Mouse (Mus musculus) c-Kit-positive CD71-positive TER-119-negative erythroid progenitor cells, embryonic 14.5 days (primary cell): ENCODE data around the gene Kif21b.

Source experiments
- DNase-seq: peaks from one replicate; pipeline ENCODE4 v3.0.0-alpha.2; 2013; ENCODE audit warnings: low read depth

Kif21b gene

DNA sequence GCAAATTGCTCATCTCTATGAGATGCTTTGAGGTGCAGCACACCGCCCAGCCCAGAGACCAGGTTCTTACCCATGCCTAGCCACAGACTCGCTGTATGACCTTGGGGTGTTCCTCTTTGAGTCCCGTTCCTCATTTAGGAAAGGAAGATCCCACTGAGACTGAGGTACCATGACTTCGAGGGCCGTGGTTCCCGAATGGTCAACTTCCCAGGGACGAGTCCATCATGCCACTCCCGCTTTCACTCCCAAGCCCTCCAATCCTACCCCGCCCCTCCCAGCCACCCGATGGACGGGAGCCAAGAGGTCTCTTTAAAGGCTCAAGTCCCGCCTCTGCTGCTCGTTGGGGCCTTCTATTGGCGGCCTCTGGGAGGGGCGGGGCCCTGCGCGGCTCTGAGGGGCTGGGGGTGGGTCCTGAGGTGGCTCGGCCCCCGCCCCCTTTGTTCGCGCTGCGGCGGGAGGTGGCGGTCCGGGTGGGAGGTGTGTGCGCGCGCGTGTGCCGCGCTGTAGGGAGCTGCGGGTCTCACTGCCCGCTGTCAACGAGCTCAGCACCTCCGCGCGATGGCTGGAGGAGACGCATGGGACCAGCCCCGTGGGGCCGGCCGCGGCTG, at the start of gene Kif21b:
Gene Kif21b (plus strand): TSS at position 439 of the 608 bp plus-strand sequence.
- DNase-seq: peak; percentile 82

DNA sequence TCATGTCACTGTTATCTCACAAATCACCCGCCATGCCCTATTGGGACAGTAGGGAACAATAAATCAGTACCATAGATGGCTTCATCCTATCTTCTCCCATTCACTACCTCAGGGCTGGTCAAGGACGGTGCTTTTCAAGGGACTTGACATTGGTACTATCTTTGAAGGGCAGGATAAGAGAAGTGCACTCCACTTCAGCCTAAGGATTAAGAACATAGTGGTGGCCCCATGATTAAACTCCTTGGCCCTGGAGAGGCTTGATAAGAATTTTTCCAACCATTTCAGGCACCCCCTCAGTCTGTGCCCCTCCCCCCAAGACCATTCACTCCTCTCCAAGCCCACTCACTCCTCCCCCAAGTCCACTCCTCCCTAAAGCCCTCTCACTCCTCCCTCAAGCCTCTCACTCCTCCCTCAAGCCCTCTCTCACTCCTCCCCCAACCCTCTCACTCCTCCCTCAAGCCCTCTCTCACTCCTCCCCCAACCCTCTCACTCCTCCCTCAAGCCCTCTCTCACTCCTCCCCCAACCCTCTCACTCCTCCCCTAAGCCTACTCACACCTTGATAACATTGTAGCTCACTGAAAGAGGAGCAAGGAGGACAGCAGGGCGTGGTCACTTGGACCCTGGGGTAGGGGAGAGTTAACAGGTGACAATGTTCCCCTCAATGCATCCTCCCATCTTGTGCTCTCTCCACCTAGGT, 45.1 kb upstream of the Kif21b start:
- no peak for DNase-seq

DNA sequence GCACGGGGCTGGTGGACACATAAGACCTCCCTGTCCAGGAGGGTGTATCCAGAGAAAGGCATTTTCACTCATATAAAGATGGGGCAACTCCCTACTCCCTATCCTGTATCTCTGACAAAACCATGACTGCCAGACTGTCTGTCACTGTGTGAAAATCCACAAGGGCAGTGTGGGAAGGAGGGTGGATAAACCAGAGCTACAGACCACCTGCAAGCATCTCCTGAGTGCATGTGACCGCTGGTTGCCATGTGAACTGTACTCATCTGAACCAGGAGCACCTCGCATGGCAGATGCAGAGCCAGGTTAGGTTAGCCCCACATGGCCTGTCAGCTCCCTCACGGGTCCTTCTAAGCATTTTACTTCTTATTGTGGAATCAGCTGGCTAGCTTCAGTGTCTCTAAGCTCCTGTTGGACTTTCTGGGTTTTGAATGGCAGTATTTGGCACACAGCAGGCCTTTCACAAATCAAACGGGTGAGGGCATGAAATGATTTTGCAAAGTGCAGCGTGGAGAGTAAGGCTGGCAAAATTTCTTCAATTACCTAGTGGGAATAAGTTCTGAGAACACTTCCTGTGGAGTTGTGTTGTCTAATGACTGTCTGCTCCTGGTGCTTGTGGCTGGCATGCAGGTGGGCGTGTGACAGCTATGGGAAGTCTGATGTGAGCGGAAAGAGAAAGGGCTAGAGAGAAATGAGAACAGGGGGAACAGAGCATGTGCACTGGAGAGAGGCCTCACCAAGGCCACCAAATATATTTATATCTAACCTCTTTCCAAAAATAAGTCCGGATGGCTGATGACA, 41.6 kb upstream of the Kif21b start:
- DNase-seq: no peak

DNA sequence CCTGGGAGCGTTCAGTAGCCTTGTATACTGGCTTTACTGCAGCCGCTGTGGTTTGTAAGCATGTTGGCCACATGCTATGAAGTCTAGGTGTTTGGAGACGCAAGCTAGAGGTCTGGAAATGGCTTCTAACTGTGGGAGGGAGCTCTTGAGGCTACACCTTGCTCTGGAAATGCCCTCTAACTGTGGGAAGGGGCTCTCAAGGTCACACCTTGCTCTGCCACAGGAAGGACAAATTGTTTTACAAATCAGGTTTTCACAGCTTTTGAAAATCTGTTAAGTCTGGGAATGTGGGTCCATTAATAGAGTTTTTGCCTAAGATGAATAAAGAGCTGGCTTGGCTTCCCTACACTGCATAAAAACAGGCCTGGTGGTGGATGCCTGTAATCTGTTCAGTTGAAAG, 37.5 kb upstream of the Kif21b start:
- DNase-seq: no peak

DNA sequence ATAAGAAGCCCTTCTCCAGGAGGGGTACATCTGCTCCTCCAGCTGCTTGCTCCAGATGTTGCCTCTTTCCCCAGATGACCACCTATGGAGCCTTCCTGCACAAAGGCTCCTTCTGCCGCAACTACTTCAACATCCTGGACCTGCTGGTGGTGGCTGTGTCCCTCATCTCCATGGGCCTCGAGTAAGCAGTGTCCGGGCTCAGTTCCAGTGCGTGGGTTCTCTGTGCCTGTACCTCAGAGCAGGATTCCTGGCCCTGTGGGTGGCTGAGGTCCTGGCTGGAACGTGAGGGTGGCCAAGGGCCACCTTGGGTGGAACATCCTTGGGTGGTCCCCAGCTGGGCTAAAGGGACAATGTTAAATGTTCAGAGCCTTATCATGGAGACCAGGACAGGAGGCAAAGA, 36.4 kb upstream of the Kif21b start:
- DNase-seq: no peak

DNA sequence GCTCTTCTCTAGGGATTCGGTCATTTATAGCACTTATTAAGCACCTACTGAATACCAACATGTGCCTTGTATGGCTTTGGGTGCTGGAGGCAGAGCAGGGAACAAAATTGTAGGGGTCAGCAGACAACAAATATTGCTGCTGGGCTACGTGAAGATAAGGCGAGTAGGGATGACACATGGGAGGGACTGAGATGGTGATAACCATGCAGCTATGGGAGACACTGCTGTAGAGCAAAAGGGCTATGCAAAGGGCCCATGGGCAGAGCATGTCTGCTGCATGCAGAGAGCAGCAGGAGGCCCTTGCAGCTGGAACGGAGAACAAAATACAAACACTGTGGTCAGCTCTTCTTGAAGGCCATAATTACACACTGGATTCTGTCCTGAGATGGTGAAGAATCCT, 29.1 kb upstream of the Kif21b start:
- DNase-seq: no peak

DNA sequence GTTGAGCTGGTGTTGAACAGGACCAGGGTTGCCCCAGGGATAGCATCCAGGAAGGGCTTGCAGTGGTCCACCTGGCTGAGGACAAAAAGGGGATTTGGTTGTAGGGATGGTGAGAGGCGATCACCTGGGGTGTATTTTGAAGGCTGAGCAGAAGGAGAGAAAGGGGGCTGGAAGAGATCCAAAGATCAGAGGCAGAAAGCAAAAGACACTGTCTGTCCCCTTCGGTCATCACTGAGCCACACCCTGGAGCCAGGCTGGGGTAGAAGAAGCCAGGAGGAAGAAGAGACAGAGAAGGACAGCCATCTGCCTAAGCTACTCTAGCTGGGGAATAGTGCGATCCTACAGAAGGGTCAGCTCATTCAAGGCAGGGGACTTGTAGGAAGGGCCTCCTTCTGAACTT, 28.6 kb upstream of the Kif21b start:
- no peak for DNase-seq

DNA sequence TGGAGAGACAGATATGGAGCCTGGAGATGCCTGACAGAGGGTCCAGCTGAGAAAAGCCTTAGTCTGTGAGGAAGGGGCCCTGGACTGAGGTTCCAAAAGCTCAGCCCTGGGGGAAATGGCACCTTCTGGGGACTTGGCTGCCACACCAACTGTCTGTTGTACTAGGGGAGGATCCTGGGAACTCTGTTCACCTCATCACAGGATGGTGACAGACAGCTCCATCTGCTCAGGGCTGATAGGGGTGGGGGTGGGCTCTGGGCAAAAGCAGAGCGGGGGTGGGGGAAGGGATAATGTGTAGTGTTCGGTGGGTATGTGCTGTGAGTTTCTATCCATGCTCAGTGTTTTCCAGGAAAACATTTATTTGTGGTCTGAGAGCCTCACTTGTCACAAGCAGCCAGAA, 28.2 kb upstream of the Kif21b start:
- peak; percentile 48 for DNase-seq

DNA sequence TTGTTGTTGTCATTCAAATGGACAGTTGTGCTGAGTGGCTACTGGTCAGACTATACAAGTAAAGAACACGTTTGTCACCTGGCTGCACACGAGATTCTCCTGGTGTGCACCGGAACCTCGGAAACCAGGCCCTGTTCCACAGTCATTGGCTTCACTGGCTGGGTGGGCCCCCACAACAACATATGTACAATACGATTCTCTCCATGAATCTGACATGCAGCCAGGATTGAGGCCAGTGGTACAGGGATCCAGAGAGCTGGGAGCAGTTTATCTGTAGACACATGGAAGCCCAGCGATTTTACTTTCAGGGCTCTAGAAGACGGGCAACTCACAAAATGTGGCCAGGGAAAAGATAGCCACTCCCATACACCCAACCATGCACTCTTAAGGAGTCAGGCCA, 27.5 kb upstream of the Kif21b start:
- no peak for DNase-seq

DNA sequence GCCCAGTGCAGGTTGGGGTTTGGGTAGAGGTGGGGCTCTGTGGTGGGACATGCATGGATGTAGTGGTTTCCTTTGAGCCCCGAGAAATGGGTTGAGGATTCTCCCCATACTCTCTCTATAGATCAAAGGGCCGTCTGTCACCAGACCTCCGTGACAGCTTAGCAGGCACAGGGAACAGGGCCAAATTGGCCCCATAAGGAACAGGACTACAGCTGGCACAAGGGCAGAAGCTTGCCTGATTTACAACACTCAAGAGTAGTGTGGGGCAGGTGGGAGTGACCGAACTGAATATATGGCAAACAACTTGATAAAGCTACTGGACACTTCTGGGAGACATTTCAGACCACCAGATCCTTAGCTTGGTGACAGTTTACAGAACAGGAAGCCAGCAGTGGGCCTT, 26.4 kb upstream of the Kif21b start:
- DNase-seq: no peak

DNA sequence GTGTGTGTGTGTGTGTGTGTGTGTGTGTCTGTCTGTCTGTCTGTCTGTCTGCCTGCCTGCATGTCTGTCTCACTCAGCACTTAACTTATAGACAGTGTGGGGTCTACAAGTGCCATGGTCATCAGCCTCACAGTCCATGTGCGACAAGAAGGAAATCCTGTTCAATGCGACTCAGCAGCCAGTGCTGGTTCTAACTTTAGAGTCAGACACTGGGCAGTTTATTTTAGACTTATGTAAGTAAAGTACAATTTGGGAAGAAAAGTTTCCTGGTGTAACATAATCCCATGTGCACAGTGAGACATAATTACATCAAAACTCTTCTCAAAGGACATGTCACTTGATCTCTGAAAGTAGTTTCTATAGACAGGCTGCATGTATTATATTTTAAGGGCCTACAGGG, 21.7 kb upstream of the Kif21b start:
- DNase-seq: no peak

DNA sequence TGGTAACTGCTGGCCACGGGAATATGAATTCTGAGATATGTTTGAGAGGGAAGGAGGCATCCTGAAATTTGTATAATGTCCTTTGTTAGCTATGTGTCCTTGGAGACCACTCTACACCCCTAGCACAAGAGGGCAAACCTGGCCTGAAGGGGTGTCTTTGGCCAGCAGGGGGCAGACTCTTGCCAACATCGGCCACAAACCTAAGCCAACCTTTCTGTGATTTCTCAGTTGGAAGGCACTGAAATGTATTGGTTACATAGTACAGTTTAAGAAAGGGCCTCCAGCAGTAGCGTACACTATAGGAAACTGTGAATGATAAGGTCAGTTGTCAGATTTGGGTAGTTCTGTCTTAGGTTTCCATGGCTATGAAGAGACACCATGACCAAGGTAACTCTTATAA, 15.0 kb upstream of the Kif21b start:
- DNase-seq: no peak

DNA sequence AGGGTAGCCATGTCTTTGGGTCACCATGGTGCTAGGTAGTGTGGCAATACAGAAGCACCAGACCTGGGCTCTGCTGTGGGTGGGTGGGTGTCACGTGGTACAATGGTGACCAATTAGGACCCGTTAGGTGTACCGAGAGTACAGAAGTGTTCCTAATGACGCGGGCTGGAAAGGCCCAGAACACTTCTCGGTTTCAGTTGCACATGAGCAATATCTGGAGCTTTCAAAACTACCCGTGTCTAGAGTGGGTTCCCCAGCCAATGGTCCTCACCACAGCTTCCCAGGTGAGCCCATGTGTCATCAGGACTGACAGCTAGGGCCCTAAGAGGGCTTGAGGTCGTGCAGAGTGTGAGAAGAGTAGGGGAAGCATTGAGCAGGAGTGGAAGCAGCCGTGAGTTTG, 14.1 kb upstream of the Kif21b start:
- no peak for DNase-seq

DNA sequence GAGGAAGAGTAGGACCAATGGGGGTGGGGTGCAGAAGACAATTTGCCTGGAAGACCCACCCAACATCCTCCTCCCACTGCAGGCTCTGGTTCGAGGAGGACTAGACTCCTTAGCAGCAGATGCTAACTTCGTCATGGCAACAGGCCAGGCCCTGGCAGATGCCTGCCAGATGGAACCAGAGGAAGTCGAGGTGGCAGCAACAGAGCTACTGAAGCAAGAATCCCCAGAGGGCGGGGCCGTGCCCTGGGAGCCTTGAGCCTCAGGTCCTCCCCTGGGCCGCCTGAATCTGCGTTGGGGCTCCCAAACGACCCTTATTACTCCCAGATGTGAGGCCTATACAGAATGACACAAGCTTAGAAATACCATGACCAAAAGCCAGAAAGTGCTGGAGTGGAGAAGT, 12.3 kb upstream of the Kif21b start:
- no peak for DNase-seq

DNA sequence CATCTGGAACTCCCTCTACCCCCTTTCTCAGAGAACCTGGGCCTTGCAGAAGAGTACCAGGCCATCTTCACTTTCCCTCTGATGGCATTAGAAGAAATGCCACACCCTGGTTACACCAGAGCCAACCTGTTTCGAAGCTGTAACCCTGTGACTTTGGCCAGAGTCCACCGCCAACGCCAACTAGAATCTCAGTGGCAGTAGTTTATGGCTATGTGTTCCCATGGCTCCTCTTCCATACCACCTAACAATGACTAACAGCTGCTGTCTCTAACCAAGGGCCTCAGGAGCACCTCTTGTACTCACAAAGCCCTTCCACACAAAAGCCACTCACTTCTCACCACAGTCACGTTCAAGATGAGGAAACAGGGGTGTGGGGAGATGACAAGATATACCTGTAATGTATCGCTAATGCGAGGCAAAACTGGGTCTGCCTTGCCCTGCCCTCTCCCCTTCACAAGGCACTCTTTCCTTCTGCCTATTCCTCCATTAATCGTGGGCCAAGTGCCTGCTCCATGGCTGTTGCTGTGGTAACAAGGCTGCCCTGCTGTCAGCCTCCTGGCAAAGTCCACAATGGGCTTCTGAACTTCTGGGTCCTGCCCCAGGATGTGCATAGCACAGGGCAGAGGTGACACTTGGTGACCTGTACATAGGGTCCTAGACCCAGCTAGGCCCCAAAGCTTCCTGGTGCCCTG, 11.5 kb upstream of the Kif21b start:
- DNase-seq: no peak

DNA sequence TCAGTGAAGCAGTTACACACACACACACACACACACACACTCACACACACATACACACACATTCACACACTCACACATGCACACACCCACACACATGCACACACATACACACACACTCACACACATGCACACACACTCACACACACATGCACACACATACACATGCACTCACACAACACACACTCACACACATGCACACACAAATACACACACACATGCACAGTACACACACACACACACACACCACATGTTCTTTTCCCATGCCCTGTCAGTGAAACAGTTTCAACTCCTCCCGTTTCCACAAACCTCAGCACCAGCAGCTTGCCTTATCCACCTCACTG, 11.0 kb upstream of the Kif21b start:
- DNase-seq: no peak

DNA sequence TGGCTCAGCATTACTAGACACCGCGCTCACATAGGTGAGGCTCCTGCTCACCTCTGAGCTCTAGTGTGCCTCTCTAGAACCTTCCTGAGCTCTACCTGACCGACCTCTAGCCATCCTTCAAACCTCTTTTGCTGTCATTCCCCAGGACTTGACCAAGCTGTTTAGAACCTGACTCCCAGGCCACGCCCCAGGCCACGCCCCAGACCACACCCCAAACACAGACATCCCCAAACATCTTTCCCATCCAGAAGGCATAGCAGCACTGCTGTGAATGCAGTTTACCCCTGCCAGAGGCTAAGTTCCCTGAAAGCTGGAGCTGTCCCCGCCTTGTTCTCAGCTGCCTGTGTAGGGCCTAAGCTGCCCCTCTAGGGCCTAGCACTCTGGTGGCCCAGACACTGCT, 10.4 kb upstream of the Kif21b start:
- DNase-seq: no peak

DNA sequence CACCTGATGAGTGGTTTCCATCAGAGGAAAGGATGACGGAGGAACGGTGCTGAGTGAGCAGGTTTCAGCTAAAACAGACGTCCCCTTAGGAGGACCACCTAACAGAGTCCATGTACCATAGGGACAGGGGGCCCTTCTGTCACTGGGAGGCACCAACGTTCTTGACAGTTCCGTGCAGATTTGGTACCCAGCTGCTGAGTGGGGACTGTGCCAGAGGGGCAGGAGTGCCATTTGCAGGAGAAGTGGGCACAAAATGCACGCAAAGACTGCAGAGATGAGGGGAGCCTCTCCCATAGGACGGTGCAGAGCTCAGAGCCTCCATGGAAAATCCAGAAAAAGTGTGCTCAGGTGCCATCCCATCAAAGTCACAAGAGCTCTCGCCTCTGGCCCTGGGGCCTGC, 9.2 kb upstream of the Kif21b start:
- no peak for DNase-seq

DNA sequence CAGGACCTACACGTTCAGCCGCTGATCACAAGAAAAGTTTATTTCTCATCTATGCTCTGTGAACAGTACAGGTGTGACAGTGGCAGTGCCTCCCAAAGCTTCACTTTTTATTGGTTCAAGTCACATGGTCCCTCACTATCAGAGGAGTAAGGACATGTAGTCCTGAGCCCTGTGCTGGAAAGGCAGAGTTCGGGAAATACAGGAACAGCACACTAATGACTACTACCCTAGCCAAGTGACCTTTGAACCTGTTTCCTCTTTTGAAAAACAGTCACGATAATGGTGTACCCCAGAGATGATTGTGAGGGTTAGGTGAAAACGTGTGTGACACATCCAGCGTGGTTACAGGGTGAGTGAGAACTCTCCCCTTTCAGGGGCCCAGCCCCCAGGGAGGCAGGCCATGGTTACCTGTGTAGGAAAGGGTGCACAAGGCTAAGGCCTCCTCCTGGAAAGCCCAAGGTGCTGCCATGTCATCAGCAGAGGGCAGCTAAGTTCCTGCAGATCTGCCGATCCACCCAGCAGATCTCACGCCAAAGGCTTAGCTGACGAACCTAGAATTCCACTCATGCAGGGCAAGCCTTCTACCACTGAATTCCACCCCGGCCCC, 4.9 kb upstream of the Kif21b start:
- DNase-seq: no peak

DNA sequence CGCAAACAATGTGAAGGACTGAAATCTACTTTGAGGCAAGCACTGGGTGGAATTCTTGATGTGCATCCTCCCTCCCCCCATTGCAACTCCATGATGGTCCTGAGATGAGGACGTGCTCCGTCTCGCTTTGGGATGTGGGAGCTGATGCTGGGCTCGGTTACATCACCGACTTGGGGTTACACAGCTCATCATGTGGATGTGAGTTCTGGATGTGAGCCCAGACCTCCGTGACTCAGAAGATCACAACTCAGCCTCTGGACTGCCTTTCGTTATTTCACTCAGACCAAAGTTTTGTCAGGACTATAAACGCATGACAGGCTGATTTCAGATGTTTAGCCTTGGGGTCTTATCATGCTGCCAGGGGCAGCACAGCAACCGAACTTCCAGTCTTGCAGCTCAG, 4.3 kb upstream of the Kif21b start:
- no peak for DNase-seq

DNA sequence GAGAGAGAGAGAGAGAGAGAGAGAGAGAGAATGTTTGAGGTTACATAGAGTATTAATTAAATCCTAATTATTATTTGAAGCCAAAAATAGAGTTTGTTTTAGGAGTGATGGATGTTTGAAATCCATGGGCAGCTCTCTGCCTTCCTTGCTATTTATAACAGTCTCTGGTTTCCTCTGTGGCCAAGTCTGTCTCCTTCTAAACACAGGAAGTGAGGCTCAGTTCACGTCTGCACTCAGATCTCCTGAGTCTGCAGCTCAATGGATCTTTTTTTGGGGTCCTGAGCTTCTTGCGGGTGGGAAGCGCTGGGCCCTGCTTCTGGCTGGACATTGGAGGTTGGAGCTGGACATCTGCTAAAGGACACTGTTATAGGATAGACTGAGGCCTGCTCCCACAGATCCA, 3.3 kb upstream of the Kif21b start:
- no peak for DNase-seq

DNA sequence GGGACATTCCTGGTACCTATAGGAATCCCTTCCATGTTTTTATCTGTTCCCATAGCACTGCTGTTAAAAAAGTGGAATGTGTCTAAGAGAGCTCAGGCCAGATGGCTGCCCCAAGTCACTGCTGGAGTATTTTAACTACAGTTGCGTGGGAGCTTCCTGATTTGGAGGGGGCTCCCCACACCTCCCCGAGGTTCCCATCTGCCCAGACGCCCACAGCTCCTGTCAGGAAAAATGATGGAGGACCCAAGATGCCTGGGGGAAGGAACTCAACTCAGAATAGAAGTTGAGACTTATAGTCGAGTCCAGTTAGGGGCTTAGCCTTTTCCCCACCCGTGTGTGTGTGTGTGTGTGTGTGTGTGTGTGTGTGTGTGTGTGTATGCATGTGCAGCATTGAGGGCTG, 2.8 kb upstream of the Kif21b start:
- DNase-seq: no peak
